Mouse (Mus musculus) G1E (cell line): ENCODE measurements around the gene Mlec. TPM values are rescaled to one million over a fixed set of nuclear protein-coding genes. Genes with fewer than 3 reads are reported as not detected.
A peak's percentile ranks its signal among the peaks of the same experiment; 100 is the strongest.
"Not testable (repeated sequence)": the region's sequence is repeated elsewhere in the genome, so short reads cannot be mapped to it uniquely, and the experiment has no call there.

Source experiments
- ATAC-seq: 2 replicates; pipeline ENCODE4 v1.8.0; 2016; ENCODE audit warnings: mild to moderate bottlenecking; ENCODE audit not compliant: insufficient number of reproducible peaks, poor library complexity, low FRiP score, severe bottlenecking; ENCODE audit errors: extremely low read depth
- DNase-seq: peaks from one replicate; pipeline ENCODE4 v3.0.0; 2012; ENCODE audit warnings: low spot score
- H3K27me3 ChIP-seq: 2 replicates; pipeline ENCODE4 v1.6.1; 2012; ENCODE audit warnings: mild to moderate bottlenecking, low read length, inconsistent platforms; ENCODE audit not compliant: insufficient read depth
- H3K36me3 ChIP-seq: replicated peaks from 2 replicates; pipeline ENCODE3; 2012; ENCODE audit warnings: mild to moderate bottlenecking, inconsistent platforms
- H3K4me1 ChIP-seq: 2 replicates; pipeline ENCODE4 v1.6.1; 2012; ENCODE audit warnings: low read depth, low read length, inconsistent platforms, mixed read lengths; ENCODE audit not compliant: insufficient read depth
- H3K4me3 ChIP-seq: 2 replicates; pipeline ENCODE4 v1.5.1; 2012; ENCODE audit warnings: low read depth, mild to moderate bottlenecking, inconsistent platforms, low read length, moderate library complexity, mixed read lengths
- H3K9me3 ChIP-seq: replicated peaks from 2 replicates; pipeline ENCODE4 v1.6.1; 2012; ENCODE audit warnings: inconsistent platforms
- CTCF ChIP-seq: IDR thresholded peaks from 2 replicates; pipeline ENCODE4 v1.5.1; 2012; ENCODE audit warnings: low read depth, low read length, inconsistent platforms, mixed read lengths
- GATA1 ChIP-seq: IDR thresholded peaks from 2 replicates; pipeline ENCODE4 v1.6.1; 2012; ENCODE audit warnings: borderline replicate concordance, low read length, inconsistent platforms, mixed read lengths
- GATA2 ChIP-seq: IDR thresholded peaks from 2 replicates; pipeline ENCODE4 v1.6.1; 2012; ENCODE audit warnings: low read depth, low read length, inconsistent platforms, borderline replicate concordance
- POLR2AphosphoS5 ChIP-seq: IDR thresholded peaks from 2 replicates; pipeline ENCODE4 v1.6.1; 2012; ENCODE audit warnings: low read depth, low read length, inconsistent platforms; ENCODE audit not compliant: insufficient replicate concordance
- TAL1 ChIP-seq: conservative IDR thresholded peaks from 2 replicates; pipeline ENCODE4 v1.6.1; 2012; ENCODE audit warnings: low read depth, low read length, inconsistent platforms, mixed read lengths
- polyA plus RNA-seq: library from polyadenylated mRNA; stranded (reverse); fragments of >175 nt; gene quantifications from 2 replicates; pipeline ENCODE4 v1.2.3, GENCODE M21; 2012
- total RNA-seq, 2 experiments: library from RNA; stranded (forward) in 1 of 2; stranded (reverse) in 1 of 2; fragments of 200-1000 nt in 1 of 2; fragments of >200 nt in 1 of 2; fragmentation: Nextera tagmentation in 1 of 2; gene quantifications; 2 replicates each; pipeline ENCODE4 v1.2.3; 2014 to 2017

Gene Mlec
- total and polyA plus RNA-seq, 3 experiments, result 119 to 198 (median 191) TPM

- no peak for DNase-seq
- no peak for TF ChIP-seq TAL1
- no peak for TF ChIP-seq GATA2
- no peak for TF ChIP-seq CTCF
- TF ChIP-seq GATA1, result no peak
- no peak for TF ChIP-seq POLR2AphosphoS5
- Histone ChIP-seq H3K9me3 (no peaks in the 10 kb centered on the region), H3K27me3 (no peaks in the 10 kb centered on the region), H3K4me3 (peak overlapping the region; percentile 97), H3K36me3 (peaks cover 60% of the 10 kb centered on the region), H3K4me1 (peaks cover 81% of the 10 kb centered on the region)
- no peak for ATAC-seq
Measured at GRCm38 (mm10) chr5:115155156-115155631, 2.8 kb downstream of the Mlec start.

GRCm38 (mm10) chr5:115152132-115152956 lies 5.6 kb downstream of the Mlec start:
- H3K4me3 ChIP-seq, result no peak overlapping the region; the same call in 1 of the 2 replicates
- peaks cover 83% of the 10 kb centered on the region for H3K4me1 ChIP-seq
- TF ChIP-seq TAL1, result no peak
- no peak for TF ChIP-seq CTCF
- TF ChIP-seq GATA2, result no peak
- TF ChIP-seq POLR2AphosphoS5, result no peak
- no peak for TF ChIP-seq GATA1
- DNase-seq (no peak), ATAC-seq (no peak)
- H3K9me3 ChIP-seq, result no peaks in the 10 kb centered on the region
- peaks cover 87% of the 10 kb centered on the region for H3K36me3 ChIP-seq
- no peaks in the 10 kb centered on the region for H3K27me3 ChIP-seq

- no peak for ATAC-seq
- peak overlapping the region; percentile 33; the same call in 1 of the 2 replicates for H3K4me3 ChIP-seq
- H3K9me3 ChIP-seq, result no peaks in the 10 kb centered on the region
- no peak for DNase-seq
- H3K4me1 ChIP-seq, result peaks cover 89% of the 10 kb centered on the region
- no peaks in the 10 kb centered on the region for H3K27me3 ChIP-seq
- TF ChIP-seq POLR2AphosphoS5 (no peak), TAL1 (no peak), GATA1 (no peak), GATA2 (no peak), CTCF (no peak)
- peaks cover 93% of the 10 kb centered on the region for H3K36me3 ChIP-seq
Measured at GRCm38 (mm10) chr5:115151457-115151856, 6.5 kb downstream of the Mlec start.

- H3K4me1 ChIP-seq, result peaks cover 88% of the 10 kb centered on the region
- H3K9me3 ChIP-seq, result no peaks in the 10 kb centered on the region
- TF ChIP-seq POLR2AphosphoS5, result no peak
- TF ChIP-seq GATA1, result no peak
- no peak for TF ChIP-seq TAL1
- no peaks in the 10 kb centered on the region for H3K27me3 ChIP-seq
- ATAC-seq, result no peak
- DNase-seq, result no peak
- H3K4me3 ChIP-seq, result no peak overlapping the region
- peaks cover 95% of the 10 kb centered on the region for H3K36me3 ChIP-seq
Measured at GRCm38 (mm10) chr5:115150991-115151390, 7.0 kb downstream of the Mlec start.

- H3K36me3 ChIP-seq, result peaks cover 97% of the 10 kb centered on the region
- peaks cover 84% of the 10 kb centered on the region for H3K4me1 ChIP-seq
- H3K4me3 ChIP-seq, result no peak overlapping the region
- ATAC-seq (no peak), DNase-seq (no peak)
- H3K27me3 ChIP-seq, result no peaks in the 10 kb centered on the region
- TF ChIP-seq CTCF (no peak), TAL1 (no peak), GATA1 (no peak), POLR2AphosphoS5 (no peak), GATA2 (no peak)
- no peaks in the 10 kb centered on the region for H3K9me3 ChIP-seq
Measured at GRCm38 (mm10) chr5:115149675-115150459, 8.1 kb downstream of the Mlec start.

- H3K27me3 ChIP-seq, DNase-seq, H3K9me3 ChIP-seq, H3K4me3 ChIP-seq, ATAC-seq: not testable (repeated sequence)
- Histone ChIP-seq H3K4me1 (peaks cover 80% of the 10 kb centered on the region), H3K36me3 (peaks cover 98% of the 10 kb centered on the region)
Measured at GRCm38 (mm10) chr5:115148872-115149271, 9.1 kb downstream of the Mlec start.

GRCm38 (mm10) chr5:115148378-115148777 lies 9.6 kb downstream of the Mlec start:
- Histone ChIP-seq H3K27me3 (no peaks in the 10 kb centered on the region), H3K4me3 (no peak overlapping the region), H3K9me3 (no peaks in the 10 kb centered on the region), H3K4me1 (peaks cover 79% of the 10 kb centered on the region), H3K36me3 (peaks cover 98% of the 10 kb centered on the region)
- ATAC-seq (no peak), DNase-seq (no peak)
- TF ChIP-seq CTCF, result no peak
- TF ChIP-seq GATA1, result no peak
- no peak for TF ChIP-seq POLR2AphosphoS5
- no peak for TF ChIP-seq TAL1
- no peak for TF ChIP-seq GATA2
